Mouse (Mus musculus) monocyte, adult 2 months (primary cell): ENCODE data around the gene Pdx1.

Experiments used
- DNase-seq, 2 experiments: peaks; one replicate each; pipeline ENCODE4 v3.0.0; 2022; ENCODE audit warnings: low spot score in 2 of 2, low read depth in 1 of 2

The Pdx1 gene

DNA sequence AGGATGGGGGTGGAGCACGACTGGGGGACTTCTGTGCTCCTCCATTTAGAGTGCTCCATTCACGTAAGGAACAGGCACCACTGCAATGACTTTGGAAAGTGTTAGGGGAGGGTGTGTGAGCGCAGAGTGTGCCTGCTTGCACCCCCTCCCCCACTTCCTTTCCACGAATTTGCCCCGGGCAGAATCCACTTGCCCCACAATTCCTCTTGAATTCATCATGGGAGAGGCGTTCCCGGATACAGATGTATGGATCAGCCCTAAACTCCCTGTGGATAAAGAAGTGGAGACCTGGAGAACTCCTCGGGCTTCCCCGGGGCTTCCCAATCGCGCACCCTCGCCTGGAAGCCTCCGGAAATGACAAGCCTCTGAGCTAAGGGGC is 7.8 kb downstream of the Pdx1 start:
- DNase-seq: no peak

- no peak for DNase-seq
Measured at GRCm38 (mm10) chr5:147284365-147284764, 14.6 kb downstream of the Pdx1 start.

GRCm38 (mm10) chr5:147291764-147292505 is 22.2 kb downstream of the Pdx1 start:
- DNase-seq: no peak

DNA sequence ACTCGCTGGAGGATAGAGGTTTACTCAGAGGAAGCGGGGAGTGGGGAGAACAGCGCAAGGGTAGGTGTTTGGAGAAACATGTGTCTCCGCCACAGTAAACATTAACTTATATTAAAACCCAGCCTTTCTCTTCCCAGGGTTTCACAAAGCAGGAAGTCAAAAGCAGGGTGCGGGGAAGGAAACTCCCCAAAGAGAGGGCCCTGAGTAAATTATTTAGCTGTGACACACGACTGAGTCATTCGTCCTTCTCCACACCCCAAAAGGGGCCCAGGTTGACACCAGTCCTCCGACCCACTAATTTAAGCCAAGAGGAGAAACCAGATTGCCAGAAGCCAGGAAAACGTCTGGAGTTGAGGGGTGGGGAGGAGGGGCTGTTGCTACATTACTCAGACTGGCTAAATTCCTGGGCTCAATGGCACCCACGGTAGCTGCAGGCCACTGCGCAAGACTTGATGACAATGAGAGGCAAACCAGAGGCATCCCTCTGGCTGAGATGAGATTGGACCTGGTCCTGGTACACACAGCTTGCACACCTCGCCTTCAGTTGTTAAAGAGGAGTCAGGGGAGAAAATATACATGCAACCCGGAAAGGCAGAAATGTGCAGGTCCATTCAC is 22.9 kb downstream of the Pdx1 start:
- no peak for DNase-seq

DNA sequence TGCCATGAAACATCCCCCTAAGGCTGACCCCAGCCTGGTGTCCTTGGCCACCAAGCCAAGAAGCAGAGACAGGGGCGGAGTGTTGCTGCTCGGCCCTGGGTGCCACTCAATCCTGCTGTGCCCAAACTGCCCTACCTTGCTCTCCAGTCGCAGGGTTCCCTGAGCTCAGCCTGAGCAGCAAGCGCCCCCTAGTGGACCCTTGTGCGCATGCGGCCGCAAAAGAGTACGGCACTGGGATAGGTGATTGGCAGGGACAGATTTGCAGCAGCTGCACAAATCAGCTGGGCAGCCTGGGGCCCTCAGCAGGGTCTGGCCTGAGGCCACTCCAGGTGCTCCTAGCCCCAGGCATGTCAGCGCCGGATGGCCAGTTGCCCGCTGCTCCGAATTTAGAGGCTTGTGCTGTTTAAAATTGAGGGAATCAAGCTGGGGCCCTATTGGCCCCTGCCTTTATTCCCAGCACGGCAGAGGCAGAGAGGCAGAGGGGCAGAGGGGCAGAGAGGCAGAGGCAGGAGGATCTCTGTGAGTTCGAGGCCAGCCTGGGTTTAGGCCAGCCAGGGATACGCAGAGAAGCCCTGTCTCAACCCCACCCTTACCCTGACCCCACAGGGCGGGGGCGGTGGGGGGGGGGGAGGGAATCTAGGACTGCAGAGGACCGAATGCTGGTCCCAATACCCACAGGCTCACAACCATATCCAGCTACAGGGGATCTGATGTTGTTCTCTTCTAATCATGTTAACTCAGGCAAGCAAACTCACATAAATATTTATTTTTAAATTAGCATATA is 23.6 kb downstream of the Pdx1 start:
- peak in 1 of 2 experiments; percentile 15 for DNase-seq

- no peak for DNase-seq
Measured at GRCm38 (mm10) chr5:147294121-147294520, 24.4 kb downstream of the Pdx1 start.

DNA sequence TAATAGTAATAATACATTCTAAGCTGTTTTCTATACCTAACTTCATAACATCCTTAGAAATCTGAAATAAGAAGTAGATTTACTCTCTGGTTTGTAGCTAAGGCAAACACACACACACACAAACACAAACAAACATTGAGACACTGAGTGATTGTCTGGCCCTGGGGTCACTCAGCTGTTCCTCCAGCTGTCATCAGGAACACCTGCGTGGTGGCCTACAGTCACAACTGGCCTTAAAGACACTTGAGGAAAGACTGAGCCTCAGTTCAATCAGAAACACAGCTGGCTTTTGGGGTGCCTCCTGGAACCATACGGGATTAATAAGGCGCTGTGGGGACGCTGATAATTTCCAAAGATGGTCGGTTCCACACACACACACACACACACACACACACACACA is 27.5 kb downstream of the Pdx1 start:
- no peak for DNase-seq

- DNase-seq: no peak
Measured at GRCm38 (mm10) chr5:147299255-147300000, 29.7 kb downstream of the Pdx1 start.

GRCm38 (mm10) chr5:147300001-147300363 is 30.2 kb downstream of the Pdx1 start:
- no peak for DNase-seq

DNA sequence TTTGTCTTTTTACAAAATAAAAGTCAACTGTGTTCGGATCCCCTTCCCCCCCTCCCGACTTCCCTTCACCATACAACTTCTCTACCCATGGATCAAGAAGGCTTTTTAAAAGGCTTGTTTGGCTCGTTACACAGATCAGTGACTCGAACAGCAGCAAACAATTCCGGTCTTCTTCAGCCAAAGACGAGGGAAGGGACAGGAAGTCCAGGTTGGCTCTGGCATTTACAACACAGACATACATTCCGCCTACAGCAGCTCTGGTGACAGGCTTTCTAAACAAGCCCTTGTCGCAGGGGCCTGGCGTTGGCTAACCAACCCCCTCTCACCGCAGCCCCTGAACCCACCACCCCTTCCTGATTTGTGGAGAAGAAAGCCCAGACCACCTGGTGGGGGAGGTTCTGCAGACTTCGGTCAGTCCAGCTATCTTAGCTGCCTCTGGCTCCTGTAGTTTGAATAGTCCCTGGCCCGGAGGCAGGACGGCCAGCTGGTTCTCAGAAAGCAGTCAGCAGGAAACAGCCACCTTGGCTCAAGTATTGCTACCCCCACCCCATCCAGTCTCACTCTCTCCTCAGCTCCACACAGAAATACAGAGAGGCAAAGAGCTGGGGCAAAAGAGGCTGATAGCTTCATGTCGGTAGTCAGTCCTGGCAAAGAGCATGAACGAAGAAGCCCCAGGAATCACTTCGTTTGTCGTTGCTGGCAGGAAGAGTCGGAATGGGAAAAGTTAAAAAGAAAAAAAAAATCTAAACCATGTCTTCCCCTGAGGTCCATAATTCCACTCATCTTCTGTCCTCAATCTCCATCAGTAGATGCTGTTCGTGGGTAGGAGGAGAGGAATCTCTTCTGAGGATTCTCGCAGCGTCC is 31.4 kb downstream of the Pdx1 start:
- DNase-seq: no peak

GRCm38 (mm10) chr5:147301781-147302070 is 32.0 kb downstream of the Pdx1 start:
- no peak for DNase-seq

GRCm38 (mm10) chr5:147302141-147302540 is 32.4 kb downstream of the Pdx1 start:
- no peak for DNase-seq

DNA sequence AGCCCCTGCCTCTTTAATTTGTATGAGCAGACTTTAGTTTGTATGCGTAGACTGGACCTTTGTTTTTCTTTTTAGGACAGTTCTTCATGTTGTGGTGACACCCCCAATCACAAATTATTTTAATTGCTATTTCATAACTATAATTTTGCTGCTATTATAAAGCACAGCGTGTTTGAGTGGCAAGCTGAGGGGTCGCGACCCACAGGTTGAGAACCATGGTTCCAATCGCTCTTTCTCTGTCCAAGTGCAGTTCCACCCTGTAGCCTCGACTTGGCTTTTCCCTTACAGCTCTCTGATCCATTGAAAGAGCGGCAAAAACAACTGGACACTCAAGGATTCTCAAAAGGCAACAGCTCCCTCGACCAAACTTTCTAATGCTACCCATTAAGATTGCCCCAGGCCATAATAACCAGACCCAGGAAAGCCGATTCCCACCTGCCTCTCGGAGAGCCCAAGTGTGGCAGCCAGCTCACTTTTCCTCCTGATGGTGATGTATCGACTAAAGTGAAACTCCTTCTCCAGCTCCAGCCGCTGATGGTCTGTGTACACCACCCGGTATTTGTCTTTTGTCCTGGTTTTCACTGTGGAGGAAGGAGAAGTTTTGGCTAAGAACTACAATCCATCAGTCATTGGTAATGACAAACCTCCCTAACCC is 33.1 kb downstream of the Pdx1 start:
- no peak for DNase-seq

DNA sequence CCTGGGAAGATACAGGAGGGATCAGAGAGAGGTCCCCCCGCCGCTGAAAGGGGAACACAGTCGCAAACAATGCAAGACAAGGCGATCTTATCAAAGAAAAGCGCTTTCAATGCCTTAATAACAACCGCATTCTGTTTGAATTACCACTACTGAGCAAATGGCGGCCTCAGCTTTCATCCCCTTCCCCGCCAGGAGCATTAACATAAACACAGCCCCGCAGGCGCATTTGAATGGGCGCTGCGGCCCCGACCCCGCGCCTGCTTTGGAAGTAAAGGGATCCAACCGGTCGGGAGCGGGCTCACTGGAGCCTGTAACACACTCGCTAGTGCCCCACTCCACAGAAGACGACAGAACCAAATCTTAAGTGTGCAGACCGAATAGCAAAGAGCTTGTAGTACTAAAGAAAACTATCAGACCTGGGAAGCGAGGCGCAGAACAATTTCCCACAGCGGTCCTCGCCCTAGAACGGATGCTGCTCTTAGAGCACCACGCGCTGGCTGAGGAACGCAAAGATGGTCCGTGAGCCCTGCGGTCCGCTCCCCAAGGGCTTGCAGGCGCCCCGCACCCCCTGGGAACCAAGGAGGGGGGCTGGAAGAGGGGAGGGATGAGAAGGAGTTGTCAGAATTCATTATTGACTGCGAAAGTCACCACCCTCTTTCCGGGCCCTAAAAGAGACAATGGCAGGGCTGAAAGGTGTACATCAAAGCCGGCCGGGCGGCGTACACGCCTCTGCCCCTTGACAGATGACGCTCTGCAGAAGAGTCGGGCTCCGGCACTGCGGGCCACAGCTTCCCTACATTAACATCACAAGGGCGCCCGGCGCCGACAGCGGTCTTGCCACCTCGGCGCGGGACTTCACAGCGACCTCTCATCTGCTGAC is 34.8 kb downstream of the Pdx1 start:
- no peak for DNase-seq

DNA sequence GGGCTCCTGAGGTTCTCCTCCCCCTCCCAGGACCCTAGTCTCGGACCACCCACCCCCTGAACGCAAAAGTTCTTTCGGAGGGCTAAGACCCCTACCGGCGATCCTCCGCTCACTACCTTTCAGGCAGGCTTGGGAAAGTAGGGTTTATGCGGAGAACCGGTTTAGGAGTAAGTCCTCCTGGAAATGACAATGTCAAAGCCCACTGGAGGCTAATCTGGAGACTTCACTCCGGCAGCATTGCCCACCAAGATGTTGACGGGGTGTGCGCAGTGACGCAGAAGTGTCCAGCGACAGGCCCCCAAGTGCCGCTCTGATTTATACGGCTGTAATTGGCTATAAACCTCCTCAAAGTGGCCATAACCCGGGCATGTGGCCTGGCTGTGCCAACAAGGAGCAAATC is 35.4 kb downstream of the Pdx1 start:
- DNase-seq: no peak

DNA sequence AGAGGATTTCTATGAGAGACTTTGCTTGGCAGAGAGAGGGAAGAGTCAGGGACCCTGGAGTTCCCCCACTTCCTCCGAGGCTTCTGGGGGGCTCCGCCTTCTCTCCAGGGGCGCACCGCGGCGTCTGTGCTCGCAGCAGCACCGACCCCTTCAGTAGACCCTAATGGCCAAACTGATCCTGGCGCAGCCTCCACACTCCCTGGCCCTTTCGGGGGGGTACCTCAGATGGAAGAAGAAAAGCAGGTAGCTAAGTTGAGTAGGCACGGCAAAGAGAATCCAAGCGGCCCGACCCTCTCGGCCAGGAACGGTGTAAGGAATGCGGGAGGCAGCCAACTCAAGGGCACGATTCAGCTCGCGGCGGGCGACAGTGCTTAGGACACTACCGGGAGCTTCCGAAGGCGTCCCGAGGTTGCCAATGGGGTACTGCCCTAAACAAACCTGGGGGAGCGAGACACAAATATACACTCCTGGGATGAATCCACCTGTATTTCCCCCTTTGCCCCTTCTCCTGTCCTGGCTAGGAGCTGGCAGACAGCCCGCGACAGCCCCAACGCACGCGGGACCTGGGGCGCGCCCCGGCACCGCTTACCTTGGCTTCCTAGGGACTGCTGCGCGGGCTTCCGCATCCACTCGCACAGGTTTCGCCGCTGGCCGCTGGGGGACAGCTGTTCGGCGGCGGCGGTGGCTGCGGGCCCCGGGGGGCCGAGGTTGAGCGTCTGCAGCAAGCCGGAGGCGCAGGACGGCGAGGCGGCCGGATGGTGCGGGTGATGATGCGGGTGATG is 36.3 kb downstream of the Pdx1 start:
- DNase-seq: no peak

DNA sequence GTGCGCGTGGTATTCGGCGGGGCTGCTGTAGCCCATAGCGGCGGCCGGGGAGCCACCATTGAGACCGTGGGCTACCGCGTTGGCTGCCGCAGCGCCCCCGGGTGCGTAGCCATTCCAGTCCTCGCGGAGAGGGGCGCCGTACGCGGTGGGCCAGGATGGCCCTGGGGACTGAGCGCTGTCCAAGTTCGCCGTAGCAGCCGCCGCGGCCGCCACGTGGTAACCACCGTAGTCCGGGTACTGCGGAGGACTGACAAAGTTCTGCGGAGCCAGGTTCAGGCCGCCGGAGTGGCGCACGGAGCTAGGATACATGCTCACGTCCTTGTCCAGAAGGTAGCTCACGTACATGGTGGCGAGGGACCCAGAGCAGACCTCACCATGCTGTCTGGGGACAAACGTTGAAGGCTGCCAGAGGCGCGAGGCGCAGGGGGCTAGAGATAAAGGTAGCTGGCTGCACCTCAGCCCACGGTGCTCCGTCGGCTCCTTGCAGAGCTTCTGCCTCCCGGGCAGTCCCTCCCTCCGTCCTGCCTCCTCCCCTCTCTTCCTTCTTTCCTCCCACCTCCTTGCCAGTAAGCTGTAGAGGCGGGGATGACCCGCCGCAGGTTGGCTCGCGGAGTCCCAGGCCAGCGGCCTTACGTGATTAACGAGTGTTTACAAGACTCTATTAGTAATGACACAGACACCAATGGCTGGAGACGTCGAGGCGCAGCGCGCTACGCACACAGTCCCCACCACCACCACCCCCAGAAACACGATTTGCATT is 37.1 kb downstream of the Pdx1 start, which contains the start of gene Cdx2:
Gene Cdx2 (minus strand): TSS at position 633 of the 760 bp plus-strand sequence.
- DNase-seq: no peak

DNA sequence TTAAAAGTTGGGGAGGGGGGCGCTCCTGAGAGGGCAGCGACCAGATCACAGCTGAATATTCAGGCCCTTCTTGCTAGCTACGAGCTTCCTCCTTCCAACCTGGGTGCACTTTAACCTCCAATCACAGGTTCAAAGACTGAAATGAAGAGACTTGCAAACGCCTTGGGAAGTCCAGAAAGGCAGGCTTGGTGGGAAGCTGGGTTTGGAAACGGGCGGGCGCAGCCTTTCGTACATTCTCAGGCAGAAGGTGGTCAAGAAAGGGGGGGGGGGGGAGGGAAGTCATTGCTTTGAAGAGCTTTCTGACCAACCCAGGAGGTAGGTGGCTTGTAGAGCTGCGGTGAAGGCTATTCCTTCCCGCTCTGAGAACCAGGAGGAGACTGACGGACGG is 37.6 kb downstream of the Pdx1 start:
- no peak for DNase-seq
